ENCODE assay signal across 17 mouse cellular contexts in the genomic region with DNA sequence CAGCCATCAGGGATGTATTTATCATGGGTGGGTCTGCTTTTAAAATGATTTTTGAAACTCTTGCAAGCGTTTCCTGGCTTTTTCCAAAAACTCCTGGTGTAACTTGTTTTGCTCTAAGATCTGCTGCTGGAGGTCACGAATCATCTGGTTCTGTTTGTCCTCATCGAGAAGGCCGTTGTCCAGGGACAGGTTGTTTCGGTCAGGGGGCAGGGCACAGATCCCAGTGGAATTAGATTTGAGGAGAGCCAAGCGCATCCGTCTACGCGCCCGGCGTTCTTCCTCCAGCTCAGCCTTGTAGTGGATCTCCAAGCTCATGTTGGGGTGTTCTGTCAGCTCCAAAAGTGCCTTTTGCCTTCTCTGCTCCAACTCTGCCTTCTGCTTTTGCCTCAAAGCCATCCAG. TPM values are rescaled to one million over a fixed set of nuclear protein-coding genes. Genes with fewer than 3 reads are reported as not detected.
A peak's percentile ranks its signal among the peaks of the same experiment; 100 is the strongest.
DNase-seq lines count a peak whose midpoint lies in the region; ATAC-seq and TF ChIP-seq lines count a peak whose summit lies in the region.
"Had no signal": no experiment of that assay in that cellular context is flagged by ENCODE, and none has a peak within 500 bp of the region (broad histone marks: within the 10 kb centered on the region; RNA-seq: fewer than 3 reads in every experiment).

No protein-coding gene starts in this region.

- intact Hi-C loops in gastrocnemius, postnatal 14 days (cut with DNase I; ENCODE audit: low total_unique reads): no loop called here

- H3K4me3 ChIP-seq in kidney, embryonic 16.5 days (ENCODE audit: low read length): no peak overlapping the region
- H3K4me3 ChIP-seq in limb, embryonic 10.5 days: no peak overlapping the region
- no peak overlapping the region; the same call in 1 of the 2 replicates for H3K4me3 ChIP-seq in testis, adult 2 months (ENCODE audit: control insufficient read depth, low read depth, low read length)
- no peak overlapping the region for H3K4me3 ChIP-seq in hindbrain, embryonic 12.5 days
- H3K4me3 ChIP-seq: forebrain, embryonic 12.5 days; heart, embryonic 13.5 days; midbrain, embryonic 15.5 days had no signal

- H3K36me3 ChIP-seq in kidney, embryonic 16.5 days (ENCODE audit: insufficient read depth, low read length): peaks cover 13% of the 10 kb centered on the region; the same call in 1 of the 2 replicates
- peaks cover 64% of the 10 kb centered on the region for H3K36me3 ChIP-seq in limb, embryonic 10.5 days
- no peaks in the 10 kb centered on the region for H3K36me3 ChIP-seq in testis, adult 2 months (ENCODE audit: control insufficient read depth, insufficient read depth, low read length)
- H3K36me3 ChIP-seq in hindbrain, embryonic 12.5 days: 0 out of 2 replicates have a peak, but pooled peaks cover 3% of the 10 kb centered on the region
- H3K36me3 ChIP-seq: midbrain, embryonic 15.5 days had no signal

- no peaks in the 10 kb centered on the region for H3K27me3 ChIP-seq in kidney, embryonic 16.5 days (ENCODE audit: insufficient read depth, low read length)
- H3K27me3 ChIP-seq in limb, embryonic 10.5 days (ENCODE audit: low read depth, poor library complexity, severe bottlenecking): no peaks in the 10 kb centered on the region
- H3K27me3 ChIP-seq in testis, adult 2 months (ENCODE audit: control insufficient read depth, insufficient read depth, low read length): no peaks in the 10 kb centered on the region
- no peaks in the 10 kb centered on the region for H3K27me3 ChIP-seq in hindbrain, embryonic 12.5 days
- H3K27me3 ChIP-seq: forebrain, embryonic 12.5 days; heart, embryonic 13.5 days; midbrain, embryonic 15.5 days had no signal

- no peak for TF ChIP-seq POLR2A in testis, adult 2 months (IDR thresholded peaks at IDR 0.05; ENCODE audit: control insufficient read depth, low read depth, low read length)

- no peak for ATAC-seq in kidney, embryonic 16.5 days (ENCODE audit: low FRiP score, low TSS enrichment)
- ATAC-seq in hindbrain, embryonic 12.5 days (ENCODE audit: low FRiP score): no peak
- ATAC-seq: lung, postnatal 0 days; midbrain, embryonic 15.5 days had no signal

- 84% methylated on average over 11 of the region's 11 CpGs for WGBS in kidney, embryonic 16.5 days
- WGBS in limb, embryonic 10.5 days: 90% methylated on average over 11 of the region's 11 CpGs
- 84% methylated on average over 11 of the region's 11 CpGs for WGBS in hindbrain, embryonic 12.5 days

- no peak overlapping the region for H3K27ac ChIP-seq in kidney, embryonic 16.5 days (ENCODE audit: low read length)
- H3K27ac ChIP-seq in limb, embryonic 10.5 days: peak overlapping the region; percentile 11; the same call in 1 of the 2 replicates
- peak overlapping the region; percentile 69 for H3K27ac ChIP-seq in testis, adult 2 months (ENCODE audit: control insufficient read depth, insufficient read depth, low read depth, low read length)
- H3K27ac ChIP-seq in hindbrain, embryonic 12.5 days: no peak overlapping the region
- H3K27ac ChIP-seq: forebrain, embryonic 12.5 days; heart, embryonic 13.5 days; liver, embryonic 14.5 days; midbrain, embryonic 15.5 days had no signal

- H3K4me1 ChIP-seq in kidney, embryonic 16.5 days (ENCODE audit: insufficient read depth, low read length): peaks cover 16% of the 10 kb centered on the region
- H3K4me1 ChIP-seq in limb, embryonic 10.5 days: peaks cover 14% of the 10 kb centered on the region
- peaks cover 8% of the 10 kb centered on the region for H3K4me1 ChIP-seq in testis, adult 2 months (ENCODE audit: control insufficient read depth, insufficient read depth, low read length)
- peaks cover 17% of the 10 kb centered on the region for H3K4me1 ChIP-seq in hindbrain, embryonic 12.5 days

- no peak overlapping the region for H3K9ac ChIP-seq in kidney, embryonic 16.5 days (replicated peaks; ENCODE audit: low read length)
- H3K9ac ChIP-seq in hindbrain, embryonic 12.5 days: no peak overlapping the region
- H3K9ac ChIP-seq: forebrain, embryonic 12.5 days; heart, embryonic 13.5 days; liver, embryonic 14.5 days; midbrain, embryonic 15.5 days had no signal

- DNase-seq in gastrocnemius, postnatal 25 days: peak; percentile 77
- DNase-seq in gastrocnemius, postnatal 14 days: no peak
- peak; percentile 35 for DNase-seq in kidney, postnatal 14 days
- DNase-seq in limb, embryonic 10.5 days (ENCODE audit: low spot score): no peak
- DNase-seq: cerebellum, adult 9-10 months; layer of hippocampus, postnatal 36 days; left cerebral cortex, postnatal 4 days; right cerebral cortex, postnatal 25 days; thymus, postnatal 4 days had no signal

- TF ChIP-seq CTCF in testis, adult 2 months (IDR thresholded peaks at IDR 0.05; ENCODE audit: control insufficient read depth, insufficient read depth, insufficient replicate concordance, low read depth, low read length): no peak

- no peaks in the 10 kb centered on the region for H3K9me3 ChIP-seq in kidney, embryonic 16.5 days (ENCODE audit: low read length)
- no peaks in the 10 kb centered on the region for H3K9me3 ChIP-seq in limb, embryonic 10.5 days (replicated peaks)
- H3K9me3 ChIP-seq in hindbrain, embryonic 12.5 days (replicated peaks): no peaks in the 10 kb centered on the region
- H3K9me3 ChIP-seq: forebrain, embryonic 12.5 days; heart, embryonic 13.5 days; midbrain, embryonic 15.5 days had no signal

- H3K4me2 ChIP-seq in kidney, embryonic 16.5 days (replicated peaks; ENCODE audit: low read depth, low read length): no peak overlapping the region
- no peak overlapping the region for H3K4me2 ChIP-seq in hindbrain, embryonic 12.5 days (replicated peaks)
- H3K4me2 ChIP-seq: forebrain, embryonic 12.5 days; heart, embryonic 13.5 days; midbrain, embryonic 15.5 days had no signal

RNA-seq across cellular contexts. Expression of gene Cep295nl, which starts 9.9 kb away (rescaled TPM):
- 1 to 10 TPM in 1 of 2 experiments, under 1 TPM in 1; 0.99 to 1.0 TPM for total RNA-seq in gastrocnemius, postnatal 25 days (2021)
- total RNA-seq in gastrocnemius, postnatal 14 days (2021): 1 to 10 TPM; 1.3 TPM
- polyA plus RNA-seq in kidney, embryonic 16.5 days (2015; fragmentation: Nextera tagmentation; extraction: Ambion mirVana): 0.37 and 0.39 TPM in 2 replicates
- polyA plus RNA-seq in limb, embryonic 10.5 days (2016; fragmentation: Nextera tagmentation; extraction: Ambion mirVana): 0.61 and 1.1 TPM in 2 replicates
- polyA plus RNA-seq in testis, adult 2 months (2012; rRNA removed): 274 and 283 TPM in 2 replicates
- polyA plus RNA-seq in hindbrain, embryonic 12.5 days (2016; fragmentation: Nextera tagmentation; extraction: Ambion mirVana): 0.43 and 0.48 TPM in 2 replicates

RNA-seq across cellular contexts. Expression of gene Timp2, which starts 23.2 kb away (rescaled TPM):
- 10 to 100 TPM; 77.3 to 96.4 TPM for total RNA-seq in gastrocnemius, postnatal 25 days (2021)
- total RNA-seq in gastrocnemius, postnatal 14 days (2021): 100 to 1,000 TPM; 119 to 133 TPM
- 84.6 TPM in 2 replicates for polyA plus RNA-seq in kidney, embryonic 16.5 days (2015; fragmentation: Nextera tagmentation; extraction: Ambion mirVana)
- polyA plus RNA-seq in limb, embryonic 10.5 days (2016; fragmentation: Nextera tagmentation; extraction: Ambion mirVana): 35.4 and 49.6 TPM in 2 replicates
- polyA plus RNA-seq in testis, adult 2 months (2012; rRNA removed): 81.7 and 94.1 TPM in 2 replicates
- 66.2 and 68.3 TPM in 2 replicates for polyA plus RNA-seq in hindbrain, embryonic 12.5 days (2016; fragmentation: Nextera tagmentation; extraction: Ambion mirVana)

RNA-seq across cellular contexts. Expression of gene Usp36, which starts 42.3 kb away (rescaled TPM):
- total RNA-seq in gastrocnemius, postnatal 25 days (2021): 10 to 100 TPM; 11.9 to 12.8 TPM
- total RNA-seq in gastrocnemius, postnatal 14 days (2021): 1 to 10 TPM; 9.8 TPM
- 21.4 and 24.8 TPM in 2 replicates for polyA plus RNA-seq in kidney, embryonic 16.5 days (2015; fragmentation: Nextera tagmentation; extraction: Ambion mirVana)
- polyA plus RNA-seq in limb, embryonic 10.5 days (2016; fragmentation: Nextera tagmentation; extraction: Ambion mirVana): 25.6 and 27.4 TPM in 2 replicates
- 3.7 and 3.9 TPM in 2 replicates for polyA plus RNA-seq in testis, adult 2 months (2012; rRNA removed)
- polyA plus RNA-seq in hindbrain, embryonic 12.5 days (2016; fragmentation: Nextera tagmentation; extraction: Ambion mirVana): 17.1 and 19.9 TPM in 2 replicates

Comparison
In these comparisons a context has a peak if more than half of its experiments do, and no peak if none do; other contexts are left out.
1. DNase-seq: peak in gastrocnemius, postnatal 25 days (single experiment) and kidney, postnatal 14 days (single experiment); none in gastrocnemius, postnatal 14 days (single experiment) and limb, embryonic 10.5 days (single experiment).
2. H3K27ac ChIP-seq: peak in limb, embryonic 10.5 days (single experiment) and testis, adult 2 months (single experiment); none in kidney, embryonic 16.5 days (single experiment) and hindbrain, embryonic 12.5 days (single experiment).
3. RNA of gene Cep295nl, which starts 9.9 kb away (polyA plus RNA-seq): 274 to 283 TPM in testis, adult 2 months; 0.61 to 1.1 TPM in limb, embryonic 10.5 days, 0.43 to 0.48 TPM in hindbrain, embryonic 12.5 days and 0.37 to 0.39 TPM in kidney, embryonic 16.5 days; every median in the first group is over 100 times any median in the second.